Mouse (Mus musculus): ENCODE data around the gene Aarsd1. TPM values are rescaled to one million over a fixed set of nuclear protein-coding genes. Genes with fewer than 3 reads are reported as not detected.
A peak's percentile ranks its signal among the peaks of the same experiment; 100 is the strongest.
"Not testable (repeated sequence)": the region's sequence is repeated elsewhere in the genome, so short reads cannot be mapped to it uniquely, and the experiment has no call there.

Aarsd1 gene
- polyA plus RNA-seq, 1 experiment, result 20.9 TPM

DNA sequence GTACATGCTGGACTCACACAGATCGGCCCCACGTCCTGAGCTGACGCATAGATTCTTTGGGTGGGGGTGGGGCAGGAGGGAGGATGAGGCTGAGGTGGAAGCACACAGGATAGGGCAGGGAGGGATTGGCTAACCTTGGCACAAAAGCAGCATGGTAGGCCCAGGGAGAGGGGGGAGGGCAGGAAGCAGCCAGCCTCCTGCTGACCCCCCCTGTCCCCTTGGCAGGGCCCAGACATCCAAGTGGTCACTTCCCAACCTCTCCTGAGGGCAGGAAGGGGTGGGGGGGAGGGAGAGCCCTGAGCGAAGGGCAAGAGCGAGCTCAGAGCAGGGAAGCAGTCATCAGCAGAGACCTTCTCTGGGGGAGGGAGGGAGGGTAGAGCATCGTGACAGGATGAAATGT is 42.3 kb upstream of the Aarsd1 start:
- TF ChIP-seq CTCF (IDR thresholded peaks at IDR 0.05; ENCODE audit: insufficient read depth, low read length) (no peak), POLR2A (IDR thresholded peaks at IDR 0.05; ENCODE audit: borderline replicate concordance, extremely low read depth, low read depth, low read length) (no peak)
- no peak for DNase-seq
- H3K4me1 ChIP-seq (ENCODE audit: control insufficient read depth, insufficient read depth, low read length), result peaks cover 15% of the 10 kb centered on the region; the same call in 1 of the 2 replicates
- 34% methylated on average over 6 of the region's 6 CpGs for WGBS
- no peak overlapping the region for H3K4me3 ChIP-seq (replicated peaks; ENCODE audit: extremely low read depth, low read depth, low read length)

- TF ChIP-seq CTCF (IDR thresholded peaks at IDR 0.05; ENCODE audit: insufficient read depth, low read length) (no peak), POLR2A (IDR thresholded peaks at IDR 0.05; ENCODE audit: borderline replicate concordance, extremely low read depth, low read depth, low read length) (no peak)
- WGBS, result 83% methylated on average over 12 of the region's 12 CpGs
- no peak for DNase-seq
- H3K4me3 ChIP-seq (replicated peaks; ENCODE audit: extremely low read depth, low read depth, low read length), result no peak overlapping the region
- H3K4me1 ChIP-seq (ENCODE audit: control insufficient read depth, insufficient read depth, low read length), result peaks cover 11% of the 10 kb centered on the region; the same call in 1 of the 2 replicates
Observed at GRCm38 (mm10) chr11:101458217-101458616, 40.8 kb upstream of the Aarsd1 start.

GRCm38 (mm10) chr11:101457631-101458030 is 40.2 kb upstream of the Aarsd1 start:
- TF ChIP-seq CTCF (IDR thresholded peaks at IDR 0.05; ENCODE audit: insufficient read depth, low read length) (no peak), POLR2A (IDR thresholded peaks at IDR 0.05; ENCODE audit: borderline replicate concordance, extremely low read depth, low read depth, low read length) (no peak)
- Histone ChIP-seq H3K4me1 (ENCODE audit: control insufficient read depth, insufficient read depth, low read length) (peaks cover 11% of the 10 kb centered on the region; the same call in 1 of the 2 replicates), H3K4me3 (replicated peaks; ENCODE audit: extremely low read depth, low read depth, low read length) (no peak overlapping the region)
- DNase-seq, result no peak
- 88% methylated on average over 9 of the region's 9 CpGs for WGBS

DNA sequence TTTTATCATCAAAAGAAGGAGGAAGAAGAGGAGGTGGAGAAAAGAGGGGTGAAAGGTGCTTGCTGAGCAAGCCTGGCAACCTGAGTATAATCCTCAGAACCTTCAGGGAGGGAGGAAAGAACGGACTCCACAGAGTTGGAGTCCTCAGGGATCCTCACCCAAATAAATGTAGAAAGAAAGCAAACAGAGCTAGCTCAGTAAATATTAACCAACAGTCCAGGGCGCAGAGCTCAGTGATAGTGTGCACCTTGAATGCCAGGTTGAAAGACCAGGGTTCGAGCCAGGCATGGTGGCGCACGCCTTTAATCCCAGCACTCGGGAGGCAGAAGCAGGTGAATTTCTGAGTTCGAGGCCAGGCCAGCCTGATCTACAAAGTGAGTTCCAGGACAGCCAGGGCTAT is 38.2 kb upstream of the Aarsd1 start:
- Histone ChIP-seq H3K4me1 (ENCODE audit: control insufficient read depth, insufficient read depth, low read length) (peaks cover 13% of the 10 kb centered on the region; the same call in 1 of the 2 replicates), H3K4me3 (replicated peaks; ENCODE audit: extremely low read depth, low read depth, low read length) (no peak overlapping the region)
- no peak for DNase-seq
- TF ChIP-seq CTCF (IDR thresholded peaks at IDR 0.05; ENCODE audit: insufficient read depth, low read length), result no peak
- TF ChIP-seq POLR2A (IDR thresholded peaks at IDR 0.05; ENCODE audit: borderline replicate concordance, extremely low read depth, low read depth, low read length), result no peak
- 69% methylated on average over 7 of the region's 7 CpGs for WGBS

DNA sequence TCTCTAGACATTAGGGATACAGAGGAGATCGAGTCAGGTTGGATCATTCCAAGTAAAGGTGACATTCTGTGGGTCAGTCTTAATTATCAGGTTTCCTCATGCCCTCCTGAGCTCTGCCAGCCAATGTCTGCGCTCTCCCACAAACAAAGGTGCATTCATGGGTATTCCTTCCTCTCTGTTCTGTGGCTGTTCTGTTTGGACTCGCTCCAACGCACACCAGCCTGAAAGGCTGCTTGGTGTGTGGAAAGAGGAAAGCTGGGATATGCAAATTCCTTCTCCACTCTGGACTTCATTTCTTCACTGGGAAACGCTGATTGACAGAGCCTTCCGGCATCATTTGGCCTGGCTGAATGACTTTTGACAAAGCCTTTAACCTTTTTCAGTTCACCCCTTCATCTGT is 37.3 kb upstream of the Aarsd1 start:
- no peak for DNase-seq
- no peak for TF ChIP-seq CTCF (IDR thresholded peaks at IDR 0.05; ENCODE audit: insufficient read depth, low read length)
- no peak for TF ChIP-seq POLR2A (IDR thresholded peaks at IDR 0.05; ENCODE audit: borderline replicate concordance, extremely low read depth, low read depth, low read length)
- Histone ChIP-seq H3K4me3 (replicated peaks; ENCODE audit: extremely low read depth, low read depth, low read length) (no peak overlapping the region), H3K4me1 (ENCODE audit: control insufficient read depth, insufficient read depth, low read length) (peaks cover 7% of the 10 kb centered on the region; the same call in 1 of the 2 replicates)
- 53% methylated on average over 6 of the region's 6 CpGs for WGBS

GRCm38 (mm10) chr11:101452093-101452774 is 34.8 kb upstream of the Aarsd1 start:
- 47% methylated on average over 10 of the region's 10 CpGs for WGBS
- no peak for DNase-seq
- Histone ChIP-seq H3K4me1 (ENCODE audit: control insufficient read depth, insufficient read depth, low read length) (0 out of 2 replicates have a peak, but pooled peaks cover 5% of the 10 kb centered on the region), H3K4me3 (replicated peaks; ENCODE audit: extremely low read depth, low read depth, low read length) (no peak overlapping the region)
- TF ChIP-seq POLR2A (IDR thresholded peaks at IDR 0.05; ENCODE audit: borderline replicate concordance, extremely low read depth, low read depth, low read length), result no peak
- TF ChIP-seq CTCF (IDR thresholded peaks at IDR 0.05; ENCODE audit: insufficient read depth, low read length), result no peak

GRCm38 (mm10) chr11:101451536-101451935 is 34.1 kb upstream of the Aarsd1 start:
- TF ChIP-seq CTCF (IDR thresholded peaks at IDR 0.05; ENCODE audit: insufficient read depth, low read length) (no peak), POLR2A (IDR thresholded peaks at IDR 0.05; ENCODE audit: borderline replicate concordance, extremely low read depth, low read depth, low read length) (no peak)
- H3K4me3 ChIP-seq (replicated peaks; ENCODE audit: extremely low read depth, low read depth, low read length), result no peak overlapping the region
- H3K4me1 ChIP-seq (ENCODE audit: control insufficient read depth, insufficient read depth, low read length), result 0 out of 2 replicates have a peak, but pooled peaks cover 5% of the 10 kb centered on the region
- DNase-seq, result no peak
- 85% methylated on average over 10 of the region's 10 CpGs for WGBS

DNA sequence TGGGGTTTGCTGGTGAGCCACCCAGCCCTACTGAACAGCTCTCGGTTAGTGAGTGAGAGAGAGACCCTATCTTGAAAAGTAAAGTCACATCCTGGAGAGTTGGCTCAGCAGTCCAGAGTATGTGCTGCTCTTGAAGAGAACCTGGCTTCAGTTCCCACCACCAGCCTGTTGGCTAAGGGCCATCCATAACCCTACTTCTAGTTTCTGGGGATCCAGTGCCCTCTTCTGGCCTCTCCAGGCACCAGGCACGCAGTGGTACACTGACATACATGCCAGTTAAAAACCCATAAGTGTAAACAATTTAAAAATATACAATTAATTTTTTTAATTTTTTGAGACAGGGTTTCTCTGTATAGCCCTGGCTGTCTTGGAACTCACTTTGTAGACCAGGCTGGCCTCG is 33.0 kb upstream of the Aarsd1 start:
- H3K4me1 ChIP-seq (ENCODE audit: control insufficient read depth, insufficient read depth, low read length), result 0 out of 2 replicates have a peak, but pooled peaks cover 5% of the 10 kb centered on the region
- H3K4me3 ChIP-seq (replicated peaks; ENCODE audit: extremely low read depth, low read depth, low read length), result no peak overlapping the region
- WGBS, result 76% methylated on average over 3 of the region's 3 CpGs
- TF ChIP-seq POLR2A (IDR thresholded peaks at IDR 0.05; ENCODE audit: borderline replicate concordance, extremely low read depth, low read depth, low read length) (no peak), CTCF (IDR thresholded peaks at IDR 0.05; ENCODE audit: insufficient read depth, low read length) (peak; percentile 46)
- no peak for DNase-seq

- not testable (repeated sequence) for H3K4me3 ChIP-seq (replicated peaks; ENCODE audit: extremely low read depth, low read depth, low read length); DNase-seq; H3K4me1 ChIP-seq (ENCODE audit: control insufficient read depth, insufficient read depth, low read length)
- WGBS, result 50% methylated on average over 4 of the region's 4 CpGs
Observed at GRCm38 (mm10) chr11:101449596-101449995, 32.2 kb upstream of the Aarsd1 start.

- TF ChIP-seq CTCF (IDR thresholded peaks at IDR 0.05; ENCODE audit: insufficient read depth, low read length) (no peak), POLR2A (IDR thresholded peaks at IDR 0.05; ENCODE audit: borderline replicate concordance, extremely low read depth, low read depth, low read length) (no peak)
- no peak for DNase-seq
- Histone ChIP-seq H3K4me3 (replicated peaks; ENCODE audit: extremely low read depth, low read depth, low read length) (peak overlapping the region; percentile 34), H3K4me1 (ENCODE audit: control insufficient read depth, insufficient read depth, low read length) (0 out of 2 replicates have a peak, but pooled peaks cover 5% of the 10 kb centered on the region)
- 42% methylated on average over 4 of the region's 4 CpGs for WGBS
Observed at GRCm38 (mm10) chr11:101448899-101449298, 31.5 kb upstream of the Aarsd1 start.
